Mouse (Mus musculus): Measurements from ENCODE around the gene Saa2. TPM values are rescaled to one million over a fixed set of nuclear protein-coding genes. Genes with fewer than 3 reads are reported as not detected.
A peak's percentile ranks its signal among the peaks of the same experiment; 100 is the strongest.

Saa2 gene
- polyA plus RNA-seq, 1 experiment from 2014 or later = 0.19 TPM

DNA sequence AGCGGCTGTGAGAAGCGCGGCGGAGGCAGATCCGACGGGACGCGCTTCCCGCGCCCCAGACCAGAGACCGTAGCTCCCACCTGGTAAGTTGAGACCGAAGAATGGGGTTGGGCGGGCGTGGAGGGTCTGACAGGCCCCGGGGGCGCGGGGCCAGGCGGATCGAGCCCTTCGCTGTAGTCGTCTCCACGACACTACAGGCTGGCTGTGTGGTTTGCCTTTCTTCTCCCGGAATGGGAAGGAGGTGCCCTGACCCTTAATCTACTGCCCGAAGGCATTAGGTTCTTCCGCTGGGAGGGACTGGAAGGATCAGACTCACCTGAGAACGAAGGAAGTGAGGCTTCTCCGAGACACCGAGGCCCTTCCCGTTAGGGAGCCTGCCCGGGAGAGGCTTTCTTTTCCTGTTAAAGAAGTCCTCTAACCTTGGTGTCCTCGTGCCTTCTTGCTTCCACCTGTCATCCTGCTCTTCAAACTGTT, 44.7 kb downstream of the Saa2 start:
- ATAC-seq = no peak; the same call in none of the 2 replicates
- no peak for DNase-seq
- 0% methylated on average over 20 of the region's 31 CpGs for WGBS (ENCODE audit: insufficient replicate concordance)

GRCm38 (mm10) chr7:46796779-46797178, 45.2 kb downstream of the Saa2 start:
- 37% methylated on average over 6 of the region's 6 CpGs for WGBS (ENCODE audit: insufficient replicate concordance)
- Histone ChIP-seq H3K4me1 (ENCODE audit: insufficient read depth) (peaks cover 22% of the 10 kb centered on the region), H3K4me2 (ENCODE audit: low read depth, low read length) (peak overlapping the region; percentile 99), H3K9ac (replicated peaks) (peak overlapping the region; percentile 96), H3K27ac (ENCODE audit: low read depth) (peak overlapping the region; percentile 90; the same call in 1 of the 2 replicates), H3K4me3 (ENCODE audit: low read depth, low read length) (peak overlapping the region; percentile 98), H3K27me3 (ENCODE audit: insufficient read depth, low read length) (no peaks in the 10 kb centered on the region), H3K9me3 (ENCODE audit: low read length) (no peaks in the 10 kb centered on the region), H3K36me3 (replicated peaks; ENCODE audit: insufficient read depth, low read length) (peaks cover 12% of the 10 kb centered on the region)
- ATAC-seq (no peak), DNase-seq (no peak)
- TF ChIP-seq EP300 (IDR thresholded peaks at IDR 0.05; ENCODE audit: low read depth) (no peak), CTCF (IDR thresholded peaks at IDR 0.05; ENCODE audit: low read depth) (no peak)

More for the DNA sequence above, 44.7 kb downstream of the Saa2 start:
- Histone ChIP-seq H3K9ac (replicated peaks) (peak overlapping the region; percentile 96), H3K4me3 (ENCODE audit: low read depth, low read length) (peak overlapping the region; percentile 98), H3K4me1 (ENCODE audit: insufficient read depth) (peaks cover 22% of the 10 kb centered on the region), H3K36me3 (replicated peaks; ENCODE audit: insufficient read depth, low read length) (peaks cover 8% of the 10 kb centered on the region), H3K27me3 (ENCODE audit: insufficient read depth, low read length) (no peaks in the 10 kb centered on the region), H3K27ac (ENCODE audit: low read depth) (peak overlapping the region; percentile 90), H3K4me2 (ENCODE audit: low read depth, low read length) (peak overlapping the region; percentile 99), H3K9me3 (ENCODE audit: low read length) (no peaks in the 10 kb centered on the region)
- no peak for TF ChIP-seq EP300 (IDR thresholded peaks at IDR 0.05; ENCODE audit: low read depth)
- TF ChIP-seq CTCF (IDR thresholded peaks at IDR 0.05; ENCODE audit: low read depth) = no peak

Other genes with a start within 250 kb of the Saa2 start
- 3.8 and 4.3 TPM in 2 replicates for gene Sergef, start 112.0 kb upstream of the Saa2 start, polyA plus RNA-seq (2015; fragmentation: Nextera tagmentation; extraction: Ambion mirVana)
- gene Tph1, start 79.3 kb upstream of the Saa2 start, polyA plus RNA-seq (2015; fragmentation: Nextera tagmentation; extraction: Ambion mirVana) = not detected in 2 replicates
- 6.5 and 6.9 TPM in 2 replicates for gene Saal1, start 41.1 kb upstream of the Saa2 start, polyA plus RNA-seq (2015; fragmentation: Nextera tagmentation; extraction: Ambion mirVana)
- 5.4 and 11.9 TPM in 2 replicates for gene Saa3, start 36.1 kb upstream of the Saa2 start, polyA plus RNA-seq (2015; fragmentation: Nextera tagmentation; extraction: Ambion mirVana)
- 2.3 and 2.4 TPM in 2 replicates for gene Saa4, start 19.2 kb upstream of the Saa2 start, polyA plus RNA-seq (2015; fragmentation: Nextera tagmentation; extraction: Ambion mirVana)
- gene Saa1, start 8.8 kb upstream of the Saa2 start, polyA plus RNA-seq (2015; fragmentation: Nextera tagmentation; extraction: Ambion mirVana) = 0.38 and 0.63 TPM in 2 replicates
- gene Hps5, start 44.3 kb downstream of the Saa2 start, polyA plus RNA-seq (2015; fragmentation: Nextera tagmentation; extraction: Ambion mirVana) = 3.3 and 3.6 TPM in 2 replicates
- 18.8 TPM in 2 replicates for gene Gtf2h1, start 44.3 kb downstream of the Saa2 start, polyA plus RNA-seq (2015; fragmentation: Nextera tagmentation; extraction: Ambion mirVana)
- gene Ldha, start 89.7 kb downstream of the Saa2 start, polyA plus RNA-seq (2015; fragmentation: Nextera tagmentation; extraction: Ambion mirVana) = 1,729 and 1,988 TPM in 2 replicates
- 0.07 and 0.23 TPM in 2 replicates for gene Ldhc, start 109.4 kb downstream of the Saa2 start, polyA plus RNA-seq (2015; fragmentation: Nextera tagmentation; extraction: Ambion mirVana)
- gene Tsg101, start 168.2 kb downstream of the Saa2 start, polyA plus RNA-seq (2015; fragmentation: Nextera tagmentation; extraction: Ambion mirVana) = 59.1 and 61.2 TPM in 2 replicates
- 2.6 and 3.2 TPM in 2 replicates for gene Uevld, start 206.7 kb downstream of the Saa2 start, polyA plus RNA-seq (2015; fragmentation: Nextera tagmentation; extraction: Ambion mirVana)
- gene Gm9999, start 231.8 kb downstream of the Saa2 start, polyA plus RNA-seq (2015; fragmentation: Nextera tagmentation; extraction: Ambion mirVana) = not detected in 2 replicates

All from liver, postnatal 0 days (tissue).